Mouse (Mus musculus): ENCODE data around the gene Ankrd17.

DNA sequence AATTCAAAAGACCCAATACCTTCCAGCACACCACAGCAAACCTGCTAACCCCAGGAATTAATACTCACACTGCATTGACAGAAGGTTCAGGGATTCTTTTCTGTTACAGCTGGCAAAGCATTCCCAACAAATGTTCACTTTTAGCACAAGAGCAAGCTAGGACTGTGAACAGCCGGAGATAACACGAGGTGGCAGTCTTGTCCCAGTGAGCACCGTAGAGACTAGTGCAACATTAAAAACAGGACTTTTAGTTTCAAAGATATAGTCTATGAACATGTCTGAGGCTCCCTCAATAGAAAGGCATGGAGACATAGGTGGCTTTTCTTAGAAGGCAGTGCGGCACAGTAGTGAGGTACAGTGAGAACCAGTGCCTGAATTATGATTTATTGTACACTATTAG is 38.8 kb upstream of the Ankrd17 start:
- no peak for TF ChIP-seq GATA1 (IDR thresholded peaks at IDR 0.05; ENCODE audit: low read length)
- TF ChIP-seq TAL1 (IDR thresholded peaks at IDR 0.05; ENCODE audit: low read length) = no peak

All from erythroblast, embryonic 14.5 days (primary cell).